Mouse (Mus musculus): ENCODE measurements around the gene Duxf3.

DNA sequence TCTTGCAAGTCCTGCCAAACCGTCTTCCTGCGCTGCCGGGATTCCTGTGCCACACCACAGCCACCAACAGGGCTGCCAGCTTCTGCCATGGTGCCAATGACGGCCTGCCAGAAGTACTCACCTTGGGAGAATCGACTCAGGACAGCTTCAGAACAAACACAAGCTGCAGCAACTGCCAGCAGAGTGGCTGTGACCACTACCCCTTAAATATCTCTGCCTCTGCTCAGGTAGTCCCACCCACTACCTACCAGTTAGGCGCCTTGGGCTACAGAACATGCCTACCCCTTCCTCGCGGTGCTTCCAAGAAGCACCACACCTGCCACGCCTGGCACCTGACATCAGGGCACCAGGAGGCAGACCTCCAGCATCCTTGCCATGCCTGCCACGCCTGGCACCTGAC, 4.1 kb upstream of the Duxf3 start, which contains the start of gene Gm4981:
- no peak for TF ChIP-seq CHD2 (IDR thresholded peaks at IDR 0.05; ENCODE audit: low read depth, low read length)
- TF ChIP-seq MAFK (IDR thresholded peaks at IDR 0.05; ENCODE audit: insufficient read depth, low read depth, low read length): no peak
